Mouse (Mus musculus): ENCODE data around the gene Uspl1. TPM values are rescaled to one million over a fixed set of nuclear protein-coding genes. Genes with fewer than 3 reads are reported as not detected.
A peak's percentile ranks its signal among the peaks of the same experiment; 100 is the strongest.

Uspl1 gene
- polyA plus RNA-seq, 1 experiment from 2014 or later = 72.3 TPM

- H3K4me3 ChIP-seq = no peak overlapping the region
Measured at GRCm38 (mm10) chr5:149172246-149172645, 11.9 kb upstream of the Uspl1 start.

GRCm38 (mm10) chr5:149174527-149174926 lies 9.6 kb upstream of the Uspl1 start:
- H3K4me2 ChIP-seq (replicated peaks) = no peak overlapping the region
- H3K27ac ChIP-seq (replicated peaks) = no peak overlapping the region
- no peaks in the 10 kb centered on the region for H3K36me3 ChIP-seq
- H3K9me3 ChIP-seq = no peaks in the 10 kb centered on the region
- no peaks in the 10 kb centered on the region for H3K4me1 ChIP-seq
- no peak overlapping the region for H3K9ac ChIP-seq (replicated peaks)
- no peak overlapping the region for H3K4me3 ChIP-seq
- H3K27me3 ChIP-seq = no peaks in the 10 kb centered on the region
- 85% methylated on average over 7 of the region's 7 CpGs for WGBS
- ATAC-seq (ENCODE audit: low FRiP score, low read depth) = no peak

More at GRCm38 (mm10) chr5:149172246-149172645, 11.9 kb upstream of the Uspl1 start:
- Histone ChIP-seq H3K27ac (replicated peaks) (no peak overlapping the region), H3K9me3 (no peaks in the 10 kb centered on the region), H3K4me2 (replicated peaks) (no peak overlapping the region), H3K27me3 (no peaks in the 10 kb centered on the region), H3K36me3 (no peaks in the 10 kb centered on the region), H3K9ac (replicated peaks) (no peak overlapping the region), H3K4me1 (no peaks in the 10 kb centered on the region)
- no peak for ATAC-seq (ENCODE audit: low FRiP score, low read depth)
- 79% methylated on average over 10 of the region's 10 CpGs for WGBS

- Histone ChIP-seq H3K4me1 (no peaks in the 10 kb centered on the region), H3K9me3 (no peaks in the 10 kb centered on the region), H3K4me3 (no peak overlapping the region), H3K27ac (replicated peaks) (no peak overlapping the region), H3K27me3 (no peaks in the 10 kb centered on the region), H3K4me2 (replicated peaks) (no peak overlapping the region), H3K9ac (replicated peaks) (no peak overlapping the region), H3K36me3 (no peaks in the 10 kb centered on the region)
- no peak for ATAC-seq (ENCODE audit: low FRiP score, low read depth)
- WGBS = 92% methylated on average over 6 of the region's 6 CpGs
Measured at GRCm38 (mm10) chr5:149175736-149176135, 8.4 kb upstream of the Uspl1 start.

GRCm38 (mm10) chr5:149178095-149178494 lies 6.1 kb upstream of the Uspl1 start:
- Histone ChIP-seq H3K9me3 (no peaks in the 10 kb centered on the region), H3K27me3 (no peaks in the 10 kb centered on the region), H3K27ac (replicated peaks) (no peak overlapping the region), H3K4me2 (replicated peaks) (no peak overlapping the region), H3K36me3 (no peaks in the 10 kb centered on the region), H3K4me3 (no peak overlapping the region), H3K9ac (replicated peaks) (no peak overlapping the region), H3K4me1 (peaks cover 6% of the 10 kb centered on the region)
- ATAC-seq (ENCODE audit: low FRiP score, low read depth) = no peak
- WGBS = 87% methylated on average over 5 of the region's 5 CpGs

- WGBS = 90% methylated on average over 3 of the region's 3 CpGs
- no peak overlapping the region for H3K27ac ChIP-seq (replicated peaks)
- no peaks in the 10 kb centered on the region for H3K9me3 ChIP-seq
- ATAC-seq (ENCODE audit: low FRiP score, low read depth) = no peak
- no peaks in the 10 kb centered on the region for H3K27me3 ChIP-seq
- no peak overlapping the region for H3K9ac ChIP-seq (replicated peaks)
- no peak overlapping the region for H3K4me2 ChIP-seq (replicated peaks)
- no peaks in the 10 kb centered on the region for H3K36me3 ChIP-seq
- no peak overlapping the region for H3K4me3 ChIP-seq
- H3K4me1 ChIP-seq = peaks cover 6% of the 10 kb centered on the region
Measured at GRCm38 (mm10) chr5:149179826-149180225, 4.3 kb upstream of the Uspl1 start.

GRCm38 (mm10) chr5:149182186-149182870 lies 1.8 kb upstream of the Uspl1 start:
- H3K4me1 ChIP-seq = peaks cover 23% of the 10 kb centered on the region
- H3K9me3 ChIP-seq = no peaks in the 10 kb centered on the region
- H3K4me3 ChIP-seq = no peak overlapping the region
- 87% methylated on average over 5 of the region's 5 CpGs for WGBS
- no peak overlapping the region for H3K27ac ChIP-seq (replicated peaks)
- no peaks in the 10 kb centered on the region for H3K27me3 ChIP-seq
- H3K4me2 ChIP-seq (replicated peaks) = no peak overlapping the region
- no peak overlapping the region for H3K9ac ChIP-seq (replicated peaks)
- no peak for ATAC-seq (ENCODE audit: low FRiP score, low read depth)
- H3K36me3 ChIP-seq = no peaks in the 10 kb centered on the region

GRCm38 (mm10) chr5:149183122-149183521 lies 1.0 kb upstream of the Uspl1 start:
- no peaks in the 10 kb centered on the region for H3K9me3 ChIP-seq
- ATAC-seq (ENCODE audit: low FRiP score, low read depth) = no peak
- no peaks in the 10 kb centered on the region for H3K27me3 ChIP-seq
- 67% methylated on average over 1 of the region's 1 CpGs for WGBS
- peak overlapping the region; percentile 84 for H3K9ac ChIP-seq (replicated peaks)
- H3K27ac ChIP-seq (replicated peaks) = 0 out of 2 replicates have a peak overlapping the region, but pooled peaks have one; percentile 94
- peak overlapping the region; percentile 63 for H3K4me2 ChIP-seq (replicated peaks)
- peak overlapping the region; percentile 80 for H3K4me3 ChIP-seq
- H3K4me1 ChIP-seq = peaks cover 23% of the 10 kb centered on the region
- H3K36me3 ChIP-seq = no peaks in the 10 kb centered on the region

GRCm38 (mm10) chr5:149183721-149184103 lies 438 bp upstream of the Uspl1 start:
- Histone ChIP-seq H3K9me3 (no peaks in the 10 kb centered on the region), H3K4me2 (replicated peaks) (peak overlapping the region; percentile 63), H3K9ac (replicated peaks) (peak overlapping the region; percentile 84), H3K4me1 (peaks cover 23% of the 10 kb centered on the region), H3K36me3 (peaks cover 2% of the 10 kb centered on the region; the same call in 1 of the 2 replicates), H3K27me3 (no peaks in the 10 kb centered on the region), H3K4me3 (peak overlapping the region; percentile 80), H3K27ac (replicated peaks) (peak overlapping the region; percentile 94)
- under 1% methylated on average over 13 of the region's 13 CpGs for WGBS
- ATAC-seq (ENCODE audit: low FRiP score, low read depth) = no peak

- Histone ChIP-seq H3K4me2 (replicated peaks) (peak overlapping the region; percentile 81), H3K36me3 (peaks cover 12% of the 10 kb centered on the region), H3K27me3 (no peaks in the 10 kb centered on the region), H3K27ac (replicated peaks) (peak overlapping the region; percentile 75), H3K9ac (replicated peaks) (peak overlapping the region; percentile 84), H3K4me3 (peak overlapping the region; percentile 80), H3K4me1 (peaks cover 23% of the 10 kb centered on the region), H3K9me3 (no peaks in the 10 kb centered on the region)
- ATAC-seq (ENCODE audit: low FRiP score, low read depth) = no peak; the same call in 1 of the 2 replicates
- WGBS = under 1% methylated on average over 20 of the region's 20 CpGs
Measured at GRCm38 (mm10) chr5:149184844-149185186, 665 bp downstream of the Uspl1 start.

- WGBS = 75% methylated on average over 3 of the region's 3 CpGs
Measured at GRCm38 (mm10) chr5:149185806-149186205, 1.7 kb downstream of the Uspl1 start.

GRCm38 (mm10) chr5:149190160-149190559 lies 6.0 kb downstream of the Uspl1 start:
- Histone ChIP-seq H3K4me3 (no peak overlapping the region), H3K27ac (replicated peaks) (no peak overlapping the region), H3K4me1 (peaks cover 16% of the 10 kb centered on the region), H3K4me2 (replicated peaks) (no peak overlapping the region), H3K9ac (replicated peaks) (no peak overlapping the region), H3K36me3 (peaks cover 62% of the 10 kb centered on the region), H3K27me3 (no peaks in the 10 kb centered on the region), H3K9me3 (no peaks in the 10 kb centered on the region)
- 86% methylated on average over 1 of the region's 1 CpGs for WGBS
- ATAC-seq (ENCODE audit: low FRiP score, low read depth) = no peak

More at GRCm38 (mm10) chr5:149185806-149186205, 1.7 kb downstream of the Uspl1 start:
- H3K9ac ChIP-seq (replicated peaks) = peak overlapping the region; percentile 84
- H3K4me2 ChIP-seq (replicated peaks) = peak overlapping the region; percentile 81
- peaks cover 22% of the 10 kb centered on the region for H3K36me3 ChIP-seq
- peak overlapping the region; percentile 80 for H3K4me3 ChIP-seq
- no peak overlapping the region for H3K27ac ChIP-seq (replicated peaks)
- ATAC-seq (ENCODE audit: low FRiP score, low read depth) = no peak
- H3K9me3 ChIP-seq = no peaks in the 10 kb centered on the region
- H3K27me3 ChIP-seq = no peaks in the 10 kb centered on the region
- peaks cover 23% of the 10 kb centered on the region for H3K4me1 ChIP-seq

GRCm38 (mm10) chr5:149196611-149197010 lies 12.5 kb downstream of the Uspl1 start:
- Histone ChIP-seq H3K27ac (replicated peaks) (no peak overlapping the region), H3K27me3 (no peaks in the 10 kb centered on the region), H3K9ac (replicated peaks) (no peak overlapping the region), H3K4me1 (peaks cover 9% of the 10 kb centered on the region; the same call in 1 of the 2 replicates), H3K36me3 (peaks cover 71% of the 10 kb centered on the region), H3K4me2 (replicated peaks) (no peak overlapping the region), H3K4me3 (no peak overlapping the region), H3K9me3 (no peaks in the 10 kb centered on the region)
- WGBS = 5% methylated on average over 1 of the region's 1 CpGs
- ATAC-seq (ENCODE audit: low FRiP score, low read depth) = no peak

Data from midbrain, embryonic 12.5 days (tissue).